ENCODE assay signal across 8 mouse cellular contexts in genomic region chr2:24367895-24368261, GRCm38 (mm10). TPM values are rescaled to one million over a fixed set of nuclear protein-coding genes. Genes with fewer than 3 reads are reported as not detected.
A peak's percentile ranks its signal among the peaks of the same experiment; 100 is the strongest.
DNase-seq lines count a peak whose midpoint lies in the region; ATAC-seq and TF ChIP-seq lines count a peak whose summit lies in the region.

No protein-coding gene starts in this region.

- no peak overlapping the region for H3K27ac ChIP-seq in forebrain, embryonic 14.5 days (ENCODE audit: low read depth, low read length)
- H3K27ac ChIP-seq in limb, embryonic 14.5 days (replicated peaks; ENCODE audit: low read depth, low read length), result no peak overlapping the region
- no peak overlapping the region for H3K27ac ChIP-seq in olfactory bulb, adult 2 months (ENCODE audit: insufficient read depth, low read depth, low read length)

- H3K4me1 ChIP-seq in megakaryocyte, embryonic 14.5 days, result peaks cover 40% of the 10 kb centered on the region
- H3K4me1 ChIP-seq in forebrain, embryonic 14.5 days (ENCODE audit: control insufficient read depth, insufficient read depth, low read length), result no peaks in the 10 kb centered on the region
- 0 out of 2 replicates have a peak, but pooled peaks cover 4% of the 10 kb centered on the region for H3K4me1 ChIP-seq in limb, embryonic 14.5 days (ENCODE audit: control insufficient read depth, insufficient read depth, low read length)
- H3K4me1 ChIP-seq in olfactory bulb, adult 2 months (ENCODE audit: control insufficient read depth, insufficient read depth, low read length), result peaks cover 8% of the 10 kb centered on the region

- ATAC-seq in megakaryocyte, adult 5-6 weeks (ENCODE audit: poor library complexity, severe bottlenecking), result no peak
- peak; percentile 10; the same call in 1 of the 2 replicates for ATAC-seq in forebrain, embryonic 14.5 days
- no peak for ATAC-seq in limb, embryonic 14.5 days (ENCODE audit: low FRiP score, low read depth)

- H3K4me2 ChIP-seq in forebrain, embryonic 14.5 days (ENCODE audit: low read length), result peak overlapping the region; percentile 81
- peak overlapping the region; percentile 65 for H3K4me2 ChIP-seq in limb, embryonic 14.5 days (replicated peaks; ENCODE audit: low read depth, low read length, severe bottlenecking)

- no peaks in the 10 kb centered on the region for H3K36me3 ChIP-seq in megakaryocyte, embryonic 14.5 days (replicated peaks; ENCODE audit: low read length)
- H3K36me3 ChIP-seq in forebrain, embryonic 14.5 days (ENCODE audit: control insufficient read depth, insufficient read depth, low read length), result no peaks in the 10 kb centered on the region
- no peaks in the 10 kb centered on the region for H3K36me3 ChIP-seq in limb, embryonic 14.5 days (ENCODE audit: control insufficient read depth, insufficient read depth, low read length)

- H3K9ac ChIP-seq in forebrain, embryonic 14.5 days (ENCODE audit: low read length), result no peak overlapping the region
- peak overlapping the region; percentile 52 for H3K9ac ChIP-seq in limb, embryonic 14.5 days (ENCODE audit: low read depth, low read length, severe bottlenecking)

- peak overlapping the region; percentile 91 for H3K4me3 ChIP-seq in megakaryocyte, embryonic 14.5 days (replicated peaks)
- peak overlapping the region; percentile 37 for H3K4me3 ChIP-seq in forebrain, embryonic 14.5 days (ENCODE audit: low read depth, low read length)
- peak overlapping the region; percentile 40 for H3K4me3 ChIP-seq in limb, embryonic 14.5 days (replicated peaks; ENCODE audit: low read length)
- peak overlapping the region; percentile 40 for H3K4me3 ChIP-seq in olfactory bulb, adult 2 months (ENCODE audit: insufficient read depth, low read depth, low read length)

- no peak for TF ChIP-seq CTCF in olfactory bulb, adult 2 months (IDR thresholded peaks at IDR 0.05; ENCODE audit: insufficient read depth, low read depth, low read length)

- no peak for DNase-seq in forebrain, embryonic 14.5 days (ENCODE audit: low spot score)
- no peak for DNase-seq in limb, embryonic 14.5 days (ENCODE audit: low spot score)
- no peak for DNase-seq in adrenal gland, postnatal 25 days
- DNase-seq in thymus, postnatal 14 days, result no peak
- no peak for DNase-seq in adrenal gland, adult (ENCODE audit: inconsistent age in 2 of 2, low spot score in 1 of 2)

- no peak for TF ChIP-seq POLR2A in limb, embryonic 14.5 days (IDR thresholded peaks at IDR 0.05; ENCODE audit: borderline replicate concordance, extremely low read depth, insufficient read depth, insufficient read length)
- TF ChIP-seq POLR2A in olfactory bulb, adult 2 months (IDR thresholded peaks at IDR 0.05; ENCODE audit: insufficient read depth, low read depth, low read length), result no peak

- H3K9me3 ChIP-seq in megakaryocyte, embryonic 14.5 days, result no peaks in the 10 kb centered on the region
- H3K9me3 ChIP-seq in forebrain, embryonic 14.5 days (replicated peaks; ENCODE audit: control insufficient read depth, low read length), result no peaks in the 10 kb centered on the region
- no peaks in the 10 kb centered on the region for H3K9me3 ChIP-seq in limb, embryonic 14.5 days (ENCODE audit: control insufficient read depth, low read length)

- H3K27me3 ChIP-seq in megakaryocyte, embryonic 14.5 days (replicated peaks), result no peaks in the 10 kb centered on the region
- H3K27me3 ChIP-seq in forebrain, embryonic 14.5 days (replicated peaks; ENCODE audit: control insufficient read depth, insufficient read depth, low read length), result no peaks in the 10 kb centered on the region
- no peaks in the 10 kb centered on the region for H3K27me3 ChIP-seq in limb, embryonic 14.5 days (ENCODE audit: control insufficient read depth, insufficient read depth, low read length)

- 69% methylated on average over 4 of the region's 4 CpGs for WGBS in forebrain, embryonic 14.5 days
- 70% methylated on average over 4 of the region's 4 CpGs for WGBS in limb, embryonic 14.5 days
- 47% methylated on average over 4 of the region's 4 CpGs for WGBS in olfactory bulb, adult 2 months

RNA-seq across cellular contexts. Expression of gene Psd4, which starts 0.5 kb away (rescaled TPM):
- polyA plus RNA-seq in megakaryocyte, embryonic 14.5 days (2012; ENCODE audit: insufficient read depth, low replicate concordance), result 20.0 and 21.3 TPM in 2 replicates
- total RNA-seq in megakaryocyte, adult 5-6 weeks (2015), result 31.0 and 32.2 TPM in 2 replicates
- 64.7 and 71.7 TPM in 2 replicates for total RNA-seq in megakaryocyte, adult 5-6 weeks (2017)
- polyA plus RNA-seq in forebrain, embryonic 14.5 days (2014; fragmentation: Nextera tagmentation; extraction: Ambion mirVana), result 0.39 and 0.84 TPM in 2 replicates
- 3.3 and 3.8 TPM in 2 replicates for polyA plus RNA-seq in limb, embryonic 14.5 days (2012; rRNA removed)
- polyA plus RNA-seq in limb, embryonic 14.5 days (2014; fragmentation: Nextera tagmentation; extraction: Ambion mirVana), result 3.9 and 4.5 TPM in 2 replicates
- polyA plus RNA-seq in olfactory bulb, adult 2 months (2012; ENCODE audit: insufficient read depth, insufficient read length, low replicate concordance, missing spikeins), result not detected in 2 replicates
- total RNA-seq in adrenal gland, postnatal 25 days (2021), result 2.5 and 3.6 TPM in 2 replicates

RNA-seq across cellular contexts. Expression of gene Il1rn, which starts 31.2 kb away (rescaled TPM):
- 0.07 TPM in 1 of 2 replicates, not detected in the other for polyA plus RNA-seq in megakaryocyte, embryonic 14.5 days (2012; ENCODE audit: insufficient read depth, low replicate concordance)
- 43.0 and 51.1 TPM in 2 replicates for total RNA-seq in megakaryocyte, adult 5-6 weeks (2015)
- total RNA-seq in megakaryocyte, adult 5-6 weeks (2017), result 35.8 and 35.9 TPM in 2 replicates
- 0.09 TPM in 1 of 2 replicates, not detected in the other for polyA plus RNA-seq in forebrain, embryonic 14.5 days (2014; fragmentation: Nextera tagmentation; extraction: Ambion mirVana)
- 2.8 TPM in 2 replicates for polyA plus RNA-seq in limb, embryonic 14.5 days (2012; rRNA removed)
- polyA plus RNA-seq in limb, embryonic 14.5 days (2014; fragmentation: Nextera tagmentation; extraction: Ambion mirVana), result 3.1 and 6.6 TPM in 2 replicates
- polyA plus RNA-seq in olfactory bulb, adult 2 months (2012; ENCODE audit: insufficient read depth, insufficient read length, low replicate concordance, missing spikeins), result not detected in 2 replicates
- total RNA-seq in adrenal gland, postnatal 25 days (2021), result 0.43 and 0.95 TPM in 2 replicates

Comparison
In these comparisons a context has a peak if more than half of its experiments do, and no peak if none do; other contexts are left out.
1. H3K4me3 ChIP-seq: peak in every context shown above with its lines; median percentile 91 in megakaryocyte, embryonic 14.5 days; 40 in limb, embryonic 14.5 days; 40 in olfactory bulb, adult 2 months; 37 in forebrain, embryonic 14.5 days.